Mouse (Mus musculus) heart, embryonic 14.5 days (tissue): Measurements from ENCODE around the gene Abca12. TPM values are rescaled to one million over a fixed set of nuclear protein-coding genes. Genes with fewer than 3 reads are reported as not detected.

ENCODE experiments used
- ATAC-seq: fragments of 200-750 bp; cut with Nextera tagmentation; 2 replicates; pipeline ENCODE4 v1.8.0; 2017; ENCODE audit warnings: low read depth, moderate TSS enrichment; ENCODE audit not compliant: insufficient number of reproducible peaks, insufficient read depth, low FRiP score
- H3K27ac ChIP-seq, 2 experiments: fragments of 200-500 bp in 1 of 2; fragments of 300-500 bp in 1 of 2; sonication (generic) in 1 of 2; replicated peaks in 1 of 2; 2 replicates each; pipeline ENCODE4 v1.5.1; 2012 to 2014; ENCODE audit warnings: low read depth in 2 of 2, low read length in 2 of 2, control low read depth in 1 of 2, mild to moderate bottlenecking in 1 of 2, mixed read lengths in 1 of 2; ENCODE audit not compliant: control insufficient read depth in 1 of 2, insufficient read depth in 1 of 2
- H3K27me3 ChIP-seq: fragments of 300-500 bp; sonication (generic); 2 replicates; pipeline ENCODE4 v1.6.1; 2014; ENCODE audit warnings: mild to moderate bottlenecking, low read length, control low read depth; ENCODE audit not compliant: control insufficient read depth, insufficient read depth
- H3K36me3 ChIP-seq: fragments of 300-500 bp; sonication (generic); 2 replicates; pipeline ENCODE4 v1.6.1; 2014; ENCODE audit warnings: mild to moderate bottlenecking, control low read depth, low read length, mixed read lengths; ENCODE audit not compliant: control insufficient read depth, insufficient read depth
- H3K4me1 ChIP-seq, 2 experiments: fragments of 200-500 bp in 1 of 2; fragments of 300-500 bp in 1 of 2; sonication (generic) in 1 of 2; 2 replicates each; pipeline ENCODE4 v1.6.1; 2012 to 2014; ENCODE audit warnings: low read length in 2 of 2, control low read depth in 1 of 2, mixed read lengths in 1 of 2; ENCODE audit not compliant: control insufficient read depth in 2 of 2, insufficient read depth in 2 of 2
- H3K4me2 ChIP-seq: fragments of 300-500 bp; sonication (generic); 2 replicates; pipeline ENCODE4 v1.6.1; 2014; ENCODE audit warnings: mild to moderate bottlenecking, low read length
- H3K4me3 ChIP-seq, 2 experiments: fragments of 200-500 bp in 1 of 2; fragments of 300-500 bp in 1 of 2; sonication (generic) in 1 of 2; 2 replicates each; pipeline ENCODE4 v1.5.1; 2012 to 2014; ENCODE audit warnings: low read length in 2 of 2, mild to moderate bottlenecking in 2 of 2, control low read depth in 1 of 2, low read depth in 1 of 2, moderate library complexity in 1 of 2; ENCODE audit not compliant: control insufficient read depth in 1 of 2, insufficient read depth in 1 of 2
- H3K9ac ChIP-seq: fragments of 300-500 bp; sonication (generic); 2 replicates; pipeline ENCODE4 v1.6.1; 2014; ENCODE audit warnings: mild to moderate bottlenecking, low read length
- H3K9me3 ChIP-seq: fragments of 300-500 bp; sonication (generic); 2 replicates; pipeline ENCODE4 v1.6.1; 2016; ENCODE audit warnings: low read length, control low read depth; ENCODE audit not compliant: control insufficient read depth
- WGBS: fragments of 180-500 bp; shearing (Covaris S2); extraction: QIAGEN DNeasy Blood & Tissue Kit; methylation state at CpG from one replicate; pipeline ENCODE4 v1.1.7; 2014; 5-methylcytosine and 5-hydroxymethylcytosine counted together
- polyA plus RNA-seq: library from polyadenylated mRNA; unstranded; fragments of >200 nt; fragmentation: Nextera tagmentation; extraction: Ambion mirVana; gene quantifications from 2 replicates; pipeline ENCODE4 v1.2.1, GENCODE M21; 2014

Abca12 gene
- polyA plus RNA-seq: 0.11 and 0.12 TPM in 2 replicates

DNA sequence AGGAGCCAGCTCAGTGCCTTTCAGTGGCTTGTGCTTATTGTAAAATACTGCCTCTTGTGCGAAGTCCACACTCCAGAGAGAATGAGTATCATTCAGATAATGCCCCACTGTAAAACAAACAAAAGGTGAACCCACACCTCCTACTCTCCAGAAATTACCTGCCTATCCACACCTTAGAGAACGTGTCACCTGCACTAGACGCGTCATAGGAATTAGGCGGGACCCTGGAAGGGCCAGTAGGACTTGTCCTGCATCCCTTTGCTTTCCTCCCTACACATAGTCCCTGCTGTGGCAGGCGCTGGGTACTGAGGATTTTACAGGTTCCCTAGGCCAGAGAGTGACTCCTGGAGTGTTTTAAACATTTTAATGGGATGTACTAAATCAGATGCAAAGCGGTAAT lies at the start of gene Abca12:
Abca12 (minus strand) TSS at position 101 of the 400 bp plus-strand sequence.
- Histone ChIP-seq H3K9ac (no peak within 1 kb of the TSS), H3K4me1 (no peaks in the 10 kb centered on the region), H3K27me3 (no peaks in the 10 kb centered on the region), H3K4me3 (no peak within 1 kb of the TSS), H3K27ac (no peak within 1 kb of the TSS), H3K9me3 (no peaks in the 10 kb centered on the region), H3K36me3 (no peaks in the 10 kb centered on the region), H3K4me2 (no peak within 1 kb of the TSS)
- WGBS: 89% methylated on average over 7 of the region's 7 CpGs
- no peak for ATAC-seq

DNA sequence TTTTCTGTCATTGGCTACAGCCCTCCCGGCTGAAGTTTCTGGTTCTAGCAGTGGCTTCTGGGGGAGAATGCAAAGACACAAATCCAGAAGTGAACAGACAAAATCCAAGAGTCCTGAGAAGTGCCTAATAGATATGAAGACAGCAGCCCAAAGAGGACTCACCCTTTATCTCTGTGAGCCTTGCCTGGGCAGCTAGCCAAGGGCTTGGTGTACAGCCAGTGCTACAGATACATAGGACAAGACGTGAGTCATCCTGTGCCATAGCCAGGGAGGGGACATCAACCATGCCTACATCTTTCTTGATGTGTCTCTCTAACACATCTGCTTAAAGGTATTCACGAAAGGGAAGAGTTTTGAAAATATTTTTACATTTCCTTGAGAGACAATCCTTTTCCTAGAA lies 43.3 kb upstream of the Abca12 start:
- Histone ChIP-seq H3K27ac (no peak overlapping the region), H3K4me2 (no peak overlapping the region), H3K4me3 (no peak overlapping the region), H3K4me1 (peaks cover 2 to 11% of the 10 kb centered on the region in 2 experiments; a peak in 3 of 4 replicates), H3K9me3 (no peaks in the 10 kb centered on the region), H3K27me3 (no peaks in the 10 kb centered on the region), H3K36me3 (no peaks in the 10 kb centered on the region), H3K9ac (no peak overlapping the region)
- ATAC-seq: no peak
- WGBS: 44% methylated on average over 3 of the region's 3 CpGs

DNA sequence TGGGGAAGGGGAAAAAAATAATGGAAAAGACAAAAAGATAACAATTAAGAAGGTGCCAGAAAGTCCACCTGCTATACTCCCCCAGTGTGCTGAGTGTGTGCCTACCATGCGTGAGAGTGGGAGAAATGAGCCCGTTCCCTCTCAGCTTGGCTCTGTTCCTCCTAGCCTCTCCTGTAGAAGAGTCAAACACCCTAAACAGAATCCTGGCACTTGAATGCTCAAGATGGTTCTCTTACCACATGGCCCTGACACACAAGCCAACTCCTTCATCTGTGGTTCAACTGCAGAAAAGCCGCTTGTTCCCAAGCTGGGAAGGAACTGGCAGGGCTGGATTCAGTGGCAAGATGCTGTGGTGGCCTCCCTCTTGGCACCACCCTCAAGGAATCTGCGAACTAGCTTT lies 32.7 kb upstream of the Abca12 start:
- H3K4me2 ChIP-seq: no peak overlapping the region
- WGBS: 88% methylated on average over 4 of the region's 4 CpGs
- ATAC-seq: no peak
- H3K4me3 ChIP-seq: no peak overlapping the region
- no peaks in the 10 kb centered on the region for H3K36me3 ChIP-seq
- H3K9ac ChIP-seq: no peak overlapping the region
- H3K9me3 ChIP-seq: no peaks in the 10 kb centered on the region
- no peaks in the 10 kb centered on the region for H3K4me1 ChIP-seq
- no peaks in the 10 kb centered on the region for H3K27me3 ChIP-seq
- no peak overlapping the region for H3K27ac ChIP-seq

DNA sequence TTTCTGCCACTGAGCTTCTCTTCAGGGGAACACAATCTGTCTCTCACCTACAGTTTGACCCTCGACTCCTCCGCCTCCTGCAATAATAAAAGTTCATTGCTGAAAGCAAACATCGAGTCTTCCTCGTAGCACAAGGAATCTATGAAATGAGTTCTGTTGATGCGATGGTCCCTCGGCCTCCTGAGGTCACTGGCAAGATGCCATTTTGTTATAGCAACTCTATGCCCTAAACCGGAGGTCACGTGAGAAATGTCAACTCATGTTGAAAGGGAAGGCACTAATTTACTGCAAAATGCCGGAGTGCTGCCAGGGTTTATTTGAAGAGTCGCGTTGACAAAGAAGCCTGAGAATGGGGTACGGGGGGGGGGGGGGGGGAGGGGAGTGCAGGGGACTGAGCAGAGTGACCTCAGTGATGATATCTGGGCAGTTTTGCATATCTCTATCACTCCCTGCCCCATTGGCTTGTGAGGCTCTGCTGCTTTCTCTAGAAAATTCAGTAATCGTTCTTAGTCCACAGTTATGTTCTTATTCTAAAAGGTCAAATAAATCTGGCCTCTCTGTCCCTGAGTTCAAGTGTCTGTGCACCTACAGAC lies 7.1 kb upstream of the Abca12 start:
- no peak overlapping the region for H3K27ac ChIP-seq
- no peaks in the 10 kb centered on the region for H3K4me1 ChIP-seq
- H3K4me3 ChIP-seq: no peak overlapping the region
- H3K9ac ChIP-seq: no peak overlapping the region
- ATAC-seq: no peak
- H3K4me2 ChIP-seq: no peak overlapping the region
- H3K27me3 ChIP-seq: no peaks in the 10 kb centered on the region
- H3K36me3 ChIP-seq: no peaks in the 10 kb centered on the region
- H3K9me3 ChIP-seq: no peaks in the 10 kb centered on the region
- WGBS: 65% methylated on average over 13 of the region's 13 CpGs

DNA sequence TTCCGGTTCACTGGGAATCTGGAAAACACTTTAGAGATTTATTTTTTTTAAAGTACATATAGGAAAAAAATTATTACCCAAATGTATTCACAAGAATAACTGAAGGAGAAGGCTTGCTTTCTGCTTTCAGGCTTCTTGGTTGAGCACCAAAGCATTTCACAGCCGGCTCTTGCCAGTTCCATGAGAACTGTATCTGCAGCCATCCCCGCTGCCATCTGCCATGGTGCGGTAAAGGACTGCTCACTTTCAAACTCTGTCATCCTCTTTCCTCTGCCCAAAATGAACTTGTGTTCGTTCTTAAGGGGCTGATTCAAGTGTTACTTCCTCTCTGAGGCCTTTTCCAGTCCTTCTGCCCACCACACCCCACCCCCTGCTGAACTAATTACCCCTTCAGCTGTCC lies 3.8 kb upstream of the Abca12 start:
- Histone ChIP-seq H3K27me3 (no peaks in the 10 kb centered on the region), H3K4me3 (no peak overlapping the region), H3K4me1 (no peaks in the 10 kb centered on the region), H3K9ac (no peak overlapping the region), H3K9me3 (no peaks in the 10 kb centered on the region), H3K4me2 (no peak overlapping the region), H3K27ac (no peak overlapping the region), H3K36me3 (no peaks in the 10 kb centered on the region)
- 84% methylated on average over 5 of the region's 5 CpGs for WGBS
- ATAC-seq: no peak

DNA sequence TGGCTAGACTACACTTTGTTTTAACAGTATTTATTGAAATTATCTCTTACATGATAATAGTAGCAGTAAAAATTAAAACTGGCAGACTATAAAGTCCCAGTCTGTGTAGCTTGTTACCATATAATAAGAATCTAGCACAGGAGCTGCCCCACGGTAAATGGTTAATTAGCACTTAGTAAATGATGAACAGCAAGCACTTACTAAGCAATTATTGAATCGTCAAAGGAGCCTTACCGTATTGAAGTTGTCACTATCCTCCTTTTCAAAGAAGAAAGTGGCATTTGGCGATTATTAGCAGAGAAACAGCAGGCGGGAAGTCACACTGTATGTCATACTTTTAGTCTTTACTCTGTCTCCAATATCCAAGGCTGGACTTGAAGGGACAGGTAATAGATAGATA lies 3.2 kb upstream of the Abca12 start:
- no peak overlapping the region for H3K27ac ChIP-seq
- ATAC-seq: no peak
- no peak overlapping the region for H3K9ac ChIP-seq
- no peaks in the 10 kb centered on the region for H3K4me1 ChIP-seq
- H3K27me3 ChIP-seq: no peaks in the 10 kb centered on the region
- no peak overlapping the region for H3K4me3 ChIP-seq
- no peaks in the 10 kb centered on the region for H3K36me3 ChIP-seq
- WGBS: 83% methylated on average over 5 of the region's 5 CpGs
- no peaks in the 10 kb centered on the region for H3K9me3 ChIP-seq
- no peak overlapping the region for H3K4me2 ChIP-seq

DNA sequence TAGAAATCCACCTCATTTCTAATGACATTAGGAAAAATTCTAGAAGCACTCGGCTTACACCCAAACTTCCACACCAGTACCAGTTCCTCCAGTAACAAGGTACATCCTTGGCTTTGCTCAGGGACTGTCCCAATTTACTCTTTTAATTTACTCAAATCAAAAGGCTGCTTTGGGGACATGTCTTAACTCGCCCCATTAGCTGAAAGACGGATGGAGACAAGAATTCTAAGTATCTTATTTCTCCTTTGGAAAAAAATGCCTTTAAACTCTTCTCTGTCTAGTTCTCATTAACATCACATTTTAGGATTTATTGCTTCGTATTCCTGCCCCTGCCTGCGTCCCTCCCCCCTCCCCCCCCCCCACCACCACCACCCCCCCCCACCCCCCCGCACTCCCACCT lies 626 bp downstream of the Abca12 start:
- Histone ChIP-seq H3K9ac (no peak overlapping the region), H3K27me3 (no peaks in the 10 kb centered on the region), H3K9me3 (no peaks in the 10 kb centered on the region), H3K4me3 (no peak overlapping the region), H3K36me3 (no peaks in the 10 kb centered on the region), H3K4me1 (no peaks in the 10 kb centered on the region), H3K4me2 (no peak overlapping the region), H3K27ac (no peak overlapping the region)
- WGBS: 85% methylated on average over 5 of the region's 6 CpGs
- ATAC-seq: no peak

DNA sequence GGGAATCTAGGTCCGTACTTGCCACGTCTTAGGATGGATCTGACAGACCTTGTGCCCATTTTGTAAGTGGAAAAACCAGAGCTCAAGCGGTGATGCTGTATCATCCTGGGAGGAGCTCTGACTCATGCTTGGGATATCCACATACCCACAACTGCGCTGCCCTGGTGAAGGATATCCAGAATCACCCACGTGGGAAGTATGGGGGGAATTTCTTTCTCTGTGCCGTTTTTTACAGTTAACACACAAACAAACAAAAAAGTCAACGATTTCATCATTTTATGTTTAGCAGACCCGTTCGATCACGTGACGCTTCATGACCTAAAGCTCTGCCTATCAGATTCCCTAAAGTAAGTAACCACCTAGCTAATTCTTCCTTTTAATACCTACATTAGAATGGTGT lies 1.6 kb downstream of the Abca12 start:
- H3K27me3 ChIP-seq: no peaks in the 10 kb centered on the region
- no peak overlapping the region for H3K4me2 ChIP-seq
- no peak for ATAC-seq
- 85% methylated on average over 11 of the region's 11 CpGs for WGBS
- H3K27ac ChIP-seq: no peak overlapping the region
- H3K9ac ChIP-seq: no peak overlapping the region
- no peaks in the 10 kb centered on the region for H3K4me1 ChIP-seq
- H3K36me3 ChIP-seq: no peaks in the 10 kb centered on the region
- no peak overlapping the region for H3K4me3 ChIP-seq
- H3K9me3 ChIP-seq: no peaks in the 10 kb centered on the region
